Mouse (Mus musculus) embryonic stem cell, embryonic (primary cell): ENCODE data around the gene Ctnnbl1.

ENCODE experiments used
- CTCF ChIA-PET, 4 experiments: fragments of 300-600 bp in 2 of 4; fragments of 350-600 bp in 2 of 4; sonication (Branson Sonifier 250); formaldehyde crosslinking; loops; one replicate each; lab custom pipeline; 2022; ENCODE audit warnings: inconsistent platforms in 2 of 4; lab: Charles Lee
- POLR2A ChIA-PET, 4 experiments: fragments of 300-600 bp in 2 of 4; fragments of 350-600 bp in 2 of 4; sonication (Branson Sonifier 250); formaldehyde crosslinking; loops; one replicate each; lab custom pipeline; 2022; ENCODE audit warnings: antibody characterized with exemption in 4 of 4, inconsistent platforms in 1 of 4; lab: Charles Lee

Ctnnbl1 gene

DNA sequence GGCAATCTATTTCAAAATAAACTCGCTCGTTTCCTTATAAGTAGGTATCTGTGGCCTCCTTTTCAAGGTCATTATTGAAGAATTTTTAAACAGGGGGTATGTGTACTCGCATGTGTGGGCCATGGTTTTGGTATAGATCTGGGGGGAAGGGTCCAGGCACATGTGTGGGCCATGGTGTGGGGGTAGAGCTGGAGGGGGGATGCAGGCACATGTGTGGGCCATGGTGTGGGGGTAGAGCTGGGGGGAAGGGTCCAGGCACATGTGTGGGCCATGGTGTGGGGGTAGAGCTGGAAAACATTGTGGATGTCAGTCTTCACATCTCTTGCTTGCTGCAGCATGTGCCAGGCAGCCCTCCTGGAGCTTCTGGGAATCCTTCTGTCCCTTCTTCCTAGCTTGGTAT lies 129.9 kb downstream of the Ctnnbl1 start:
- POLR2A ChIA-PET: interaction anchor here in 2 of 4 experiments (0.6 kb wide), 2 partner anchors 269 to 1247 kb away, joined by 3 to 14 read pairs; no protein-coding TSS in a partner anchor
- CTCF ChIA-PET: interaction anchor here in 3 of 4 experiments (0.5 to 0.8 kb wide), 3 partner anchors 11 to 43 kb away, joined by 3 to 4 read pairs (median 3); no protein-coding TSS in a partner anchor

DNA sequence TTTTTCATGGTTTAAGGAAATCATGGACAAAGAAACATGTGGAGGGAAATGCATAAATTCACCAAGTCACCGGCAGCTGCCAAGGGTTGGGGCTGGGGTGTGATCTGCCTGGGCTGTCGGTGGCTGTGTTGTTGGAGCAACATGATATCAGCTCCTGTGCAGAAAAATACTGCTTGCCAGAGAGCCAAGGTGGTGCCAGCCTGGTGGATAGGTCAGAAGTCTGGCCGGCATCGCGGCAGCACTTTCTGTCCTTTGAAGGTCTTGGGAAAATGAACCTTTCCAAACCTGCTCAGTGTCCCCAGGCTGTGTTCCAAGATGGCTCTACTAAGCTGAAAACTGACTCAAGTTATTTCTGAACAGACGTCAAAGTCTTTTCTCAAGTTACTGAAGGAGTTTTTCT lies 133.0 kb downstream of the Ctnnbl1 start:
- ChIA-PET CTCF (no interaction called here), POLR2A (interaction anchor here in 2 of 4 experiments (0.6 to 1.2 kb wide), 3 partner anchors 24 to 100 kb away, joined by 3 read pairs; no protein-coding TSS in a partner anchor)

DNA sequence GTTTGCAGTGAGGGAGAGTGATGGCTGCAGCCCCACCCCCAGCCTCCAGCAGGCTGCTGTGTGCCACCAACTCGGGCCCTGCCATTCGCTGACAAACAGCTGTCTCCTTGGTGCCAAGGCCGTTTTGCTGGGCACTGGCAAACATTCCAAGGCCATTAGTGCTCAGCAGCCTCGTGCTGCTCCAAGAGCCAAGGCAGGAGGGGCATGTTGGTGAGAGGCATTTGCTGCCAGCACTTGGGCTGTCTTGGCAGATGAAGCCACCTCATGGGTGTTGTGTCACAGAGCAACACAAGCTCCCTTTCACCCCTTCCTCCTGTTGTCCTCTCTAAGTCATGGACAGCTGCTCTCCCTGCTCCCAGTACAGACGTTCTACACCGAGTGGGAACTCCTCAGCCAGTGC lies 136.0 kb downstream of the Ctnnbl1 start:
- ChIA-PET POLR2A (interaction anchor here in 1 of 4 experiments (1.6 kb wide), 1 partner anchor 13 kb away, joined by 3 read pairs; no protein-coding TSS in a partner anchor), CTCF (no interaction called here)

- ChIA-PET POLR2A (no interaction called here), CTCF (no interaction called here)
Measured at GRCm38 (mm10) chr2:157873691-157874090, 136.5 kb downstream of the Ctnnbl1 start.

DNA sequence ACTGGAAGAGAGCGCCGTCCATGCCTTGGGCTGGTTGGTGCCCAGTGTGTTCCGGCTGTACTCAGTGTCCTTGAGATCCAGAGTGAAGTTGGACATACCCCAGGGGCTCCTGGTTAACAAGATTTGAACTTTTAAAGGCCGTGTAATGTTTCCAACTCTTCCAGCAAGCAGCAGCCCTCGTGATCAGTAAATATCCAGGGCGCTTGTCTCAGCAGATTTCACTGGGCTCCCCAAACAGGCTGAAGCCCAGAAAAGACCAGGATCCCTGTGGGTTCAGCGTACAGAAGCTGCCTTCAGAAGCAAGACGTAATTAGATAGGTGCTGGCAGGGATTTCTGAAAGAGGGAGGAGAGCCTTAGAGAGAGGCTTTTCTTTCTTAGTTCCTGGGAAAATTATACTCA lies 137.9 kb downstream of the Ctnnbl1 start:
- CTCF ChIA-PET: no interaction called here

DNA sequence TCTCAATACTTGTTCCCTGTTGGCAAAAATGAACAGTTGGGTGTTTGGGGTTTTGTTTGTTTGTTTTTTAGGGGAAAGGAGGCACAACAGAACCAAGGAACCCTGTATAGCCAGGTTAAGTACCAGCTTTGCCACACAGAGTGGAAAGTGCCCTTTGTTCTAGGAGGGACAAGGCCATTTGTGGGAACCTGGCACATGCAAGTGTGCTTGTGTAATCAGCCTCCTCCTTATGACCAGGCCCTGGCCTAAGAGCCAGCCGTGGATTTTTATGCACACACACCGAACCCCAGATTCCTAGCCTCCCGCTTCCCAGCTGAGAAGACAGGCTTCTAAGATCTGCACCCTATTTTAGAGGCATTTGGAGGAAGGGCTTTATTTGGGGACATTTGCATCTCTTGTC lies 140.2 kb downstream of the Ctnnbl1 start:
- POLR2A ChIA-PET: no interaction called here
- CTCF ChIA-PET: interaction anchor here in 1 of 4 experiments (0.7 kb wide), 1 partner anchor 438 kb away, joined by 3 read pairs; no protein-coding TSS in a partner anchor

More for the DNA sequence above, 137.9 kb downstream of the Ctnnbl1 start:
- POLR2A ChIA-PET: no interaction called here

GRCm38 (mm10) chr2:157877967-157878366 lies 140.8 kb downstream of the Ctnnbl1 start:
- POLR2A ChIA-PET: no interaction called here

DNA sequence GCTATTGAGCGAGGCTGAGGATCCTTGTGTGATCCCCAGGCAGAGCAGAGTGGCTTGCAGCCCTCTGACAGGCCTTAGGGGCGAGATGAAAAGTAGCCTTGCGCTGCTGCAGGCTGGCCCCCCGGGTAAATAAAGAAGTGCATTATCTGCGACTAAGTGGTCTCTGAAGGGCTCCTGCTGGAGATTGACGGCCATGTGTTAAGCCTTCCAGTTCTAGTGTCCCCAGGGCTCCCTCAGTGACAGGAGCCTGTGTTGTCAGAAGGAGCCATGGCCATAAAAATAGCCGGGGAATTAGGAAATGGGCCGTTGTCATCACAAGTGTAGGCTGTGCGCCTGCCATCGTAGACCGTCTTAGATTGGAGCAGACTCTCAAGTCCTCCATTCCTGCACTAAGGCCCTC lies 144.7 kb downstream of the Ctnnbl1 start:
- ChIA-PET POLR2A (no interaction called here), CTCF (no interaction called here)

More at GRCm38 (mm10) chr2:157877967-157878366, 140.8 kb downstream of the Ctnnbl1 start:
- CTCF ChIA-PET: interaction anchor here in 1 of 4 experiments (0.7 kb wide), 1 partner anchor 438 kb away, joined by 3 read pairs; no protein-coding TSS in a partner anchor

- POLR2A ChIA-PET: interaction anchor here in 1 of 4 experiments (0.7 kb wide), 1 partner anchor 505 kb away, joined by 3 read pairs; no protein-coding TSS in a partner anchor
- CTCF ChIA-PET: no interaction called here
Measured at GRCm38 (mm10) chr2:157887275-157888025, 150.2 kb downstream of the Ctnnbl1 start.

GRCm38 (mm10) chr2:157891166-157891565 lies 154.0 kb downstream of the Ctnnbl1 start:
- CTCF ChIA-PET: interaction anchor here in 2 of 4 experiments (0.6 to 0.8 kb wide), 2 partner anchors 136 to 304 kb away, joined by 3 to 5 read pairs; no protein-coding TSS in a partner anchor
- POLR2A ChIA-PET: interaction anchor here in 2 of 4 experiments (0.9 to 1.4 kb wide), 3 partner anchors 13 to 82 kb away, joined by 3 to 4 read pairs (median 4); no protein-coding TSS in a partner anchor

DNA sequence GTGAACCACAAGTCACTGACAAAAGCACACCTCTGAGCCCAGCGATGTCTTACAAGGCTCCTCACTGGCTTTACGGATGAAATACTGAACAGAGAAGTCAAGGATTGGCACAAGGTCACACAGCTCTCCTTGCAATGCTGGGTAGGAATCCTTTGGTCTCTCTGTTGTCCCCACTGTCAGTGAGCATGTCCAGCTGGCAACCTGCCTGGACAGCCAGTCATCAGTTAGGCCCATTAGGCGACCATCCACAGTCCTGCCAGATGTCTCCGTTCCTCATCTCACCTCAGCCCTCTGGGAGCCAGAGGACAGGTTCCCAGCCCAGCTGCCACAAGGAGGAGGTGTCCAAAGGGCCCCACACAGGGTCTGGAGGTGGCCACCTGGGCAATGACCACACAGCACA lies 159.9 kb downstream of the Ctnnbl1 start:
- POLR2A ChIA-PET: interaction anchor here in 1 of 4 experiments (0.6 kb wide), 1 partner anchor 47 kb away, joined by 7 read pairs; no protein-coding TSS in a partner anchor
- CTCF ChIA-PET: no interaction called here

- POLR2A ChIA-PET: interaction anchor here (0.5 to 1.3 kb wide), 5 partner anchors 8 to 412 kb away, joined by 3 to 4 read pairs (median 4); no protein-coding TSS in a partner anchor
- CTCF ChIA-PET: interaction anchor here in 2 of 4 experiments (1.2 to 1.5 kb wide), 2 partner anchors 31 to 76 kb away, joined by 4 to 6 read pairs; no protein-coding TSS in a partner anchor
Measured at GRCm38 (mm10) chr2:157913204-157913636, 176.0 kb downstream of the Ctnnbl1 start.

GRCm38 (mm10) chr2:157913705-157914104 lies 176.5 kb downstream of the Ctnnbl1 start:
- CTCF ChIA-PET: interaction anchor here (0.6 to 1.6 kb wide), 9 partner anchors 14 to 455 kb away, joined by 3 to 7 read pairs (median 5); no protein-coding TSS in a partner anchor
- POLR2A ChIA-PET: interaction anchor here in 3 of 4 experiments (0.6 to 1.2 kb wide), 4 partner anchors 44 to 302 kb away, joined by 3 read pairs; no protein-coding TSS in a partner anchor

DNA sequence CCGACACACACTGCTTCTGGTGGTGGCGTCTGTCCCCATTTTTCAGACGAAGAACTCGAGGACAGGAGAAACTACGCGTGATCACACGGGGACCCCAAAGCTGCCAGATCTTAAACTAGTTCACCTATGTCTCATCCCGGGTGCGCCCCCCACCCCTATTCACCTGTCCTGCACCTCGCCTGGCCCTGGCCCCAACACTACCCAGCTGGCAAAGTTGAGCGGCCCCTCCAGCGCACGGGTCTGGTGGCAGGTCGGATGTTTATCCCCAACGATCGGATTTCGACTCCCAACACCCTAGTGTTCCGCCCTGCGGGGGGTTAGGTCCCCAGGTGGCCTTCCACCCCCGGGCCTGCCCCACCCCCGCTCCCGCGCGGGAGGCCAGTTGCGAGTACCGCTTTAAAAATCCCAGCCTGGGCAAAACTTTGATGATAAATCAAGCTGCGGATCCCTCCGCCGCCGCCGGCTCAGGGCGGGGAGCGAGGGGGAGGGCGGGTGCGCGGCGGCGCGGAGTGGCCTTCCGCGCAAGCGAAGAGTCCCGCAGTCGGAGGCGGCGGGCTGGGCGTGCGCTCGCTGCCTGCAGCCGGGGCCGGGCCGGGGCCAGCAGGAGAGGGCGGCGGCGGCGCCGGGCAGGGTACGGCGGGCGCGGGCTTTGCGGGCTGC lies 177.0 kb downstream of the Ctnnbl1 start, which contains the start of gene Vstm2l:
Vstm2l (plus strand) TSS at position 549 of the 660 bp plus-strand sequence.
- ChIA-PET POLR2A (interaction anchor here in 3 of 4 experiments (0.6 to 1.1 kb wide), 3 partner anchors 44 to 302 kb away, joined by 3 read pairs; no protein-coding TSS in a partner anchor), CTCF (interaction anchor here (0.6 to 1.6 kb wide), 11 partner anchors 9 to 456 kb away, joined by 3 to 7 read pairs (median 5); no protein-coding TSS in a partner anchor)

GRCm38 (mm10) chr2:157914889-157915517 lies 177.8 kb downstream of the Ctnnbl1 start:
- ChIA-PET POLR2A (no interaction called here), CTCF (interaction anchor here in 3 of 4 experiments (0.6 to 1.6 kb wide), 6 partner anchors 9 to 75 kb away, joined by 3 to 7 read pairs (median 6); no protein-coding TSS in a partner anchor)

- ChIA-PET CTCF (interaction anchor here (0.5 to 1.4 kb wide), 9 partner anchors 10 to 666 kb away, joined by 3 to 10 read pairs (median 3); no protein-coding TSS in a partner anchor), POLR2A (interaction anchor here in 3 of 4 experiments (0.7 to 2.5 kb wide), 10 partner anchors 9 to 130 kb away, joined by 3 to 8 read pairs (median 3); no protein-coding TSS in a partner anchor)
Measured at GRCm38 (mm10) chr2:157918529-157918928, 181.3 kb downstream of the Ctnnbl1 start.

DNA sequence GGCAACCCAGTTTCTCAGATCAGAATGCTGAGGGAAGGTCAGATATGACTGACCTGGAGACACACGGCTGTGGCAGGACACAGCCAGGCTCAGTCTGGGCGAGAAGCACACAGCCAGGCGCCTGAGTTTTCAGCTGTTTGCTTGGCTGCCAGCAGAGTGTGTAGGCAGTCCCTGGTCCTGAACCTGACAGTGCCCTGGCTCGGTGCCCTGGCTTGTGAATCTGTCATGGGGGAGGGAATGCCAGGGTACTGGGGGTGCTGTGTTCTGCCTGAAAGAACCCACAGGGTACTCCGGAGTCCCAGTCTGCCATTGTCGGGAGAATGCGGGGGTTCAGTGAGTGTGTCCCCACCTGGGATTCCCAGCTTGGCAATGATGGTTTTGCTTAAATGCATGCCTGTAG lies 184.3 kb downstream of the Ctnnbl1 start:
- POLR2A ChIA-PET: interaction anchor here in 1 of 4 experiments (0.8 kb wide), 1 partner anchor 9 kb away, joined by 4 read pairs; no protein-coding TSS in a partner anchor
- CTCF ChIA-PET: interaction anchor here in 1 of 4 experiments (1.3 kb wide), 1 partner anchor 175 kb away, joined by 7 read pairs; no protein-coding TSS in a partner anchor
